Mouse (Mus musculus) embryonic facial prominence, embryonic 12.5 days (tissue): ENCODE measurements around the gene Wee1. TPM values are rescaled to one million over a fixed set of nuclear protein-coding genes. Genes with fewer than 3 reads are reported as not detected.
"Not testable (repeated sequence)": the region's sequence is repeated elsewhere in the genome, so short reads cannot be mapped to it uniquely, and the experiment has no call there.

Experiments used
- ATAC-seq: fragments of 200-750 bp; cut with Nextera tagmentation; 2 replicates; pipeline ENCODE4 v1.8.0; 2017; ENCODE audit not compliant: insufficient number of reproducible peaks, insufficient read depth, low FRiP score, low TSS enrichment
- H3K27ac ChIP-seq: fragments of 300-500 bp; sonication (generic); 2 replicates; pipeline ENCODE4 v1.5.1; 2016; ENCODE audit warnings: mild to moderate bottlenecking
- H3K27me3 ChIP-seq: fragments of 300-500 bp; sonication (generic); 2 replicates; pipeline ENCODE4 v1.6.1; 2016; ENCODE audit warnings: mild to moderate bottlenecking, moderate library complexity
- H3K36me3 ChIP-seq: fragments of 300-500 bp; sonication (generic); 2 replicates; pipeline ENCODE4 v1.6.1; 2016; ENCODE audit warnings: mild to moderate bottlenecking
- H3K4me1 ChIP-seq: fragments of 300-500 bp; sonication (generic); 2 replicates; pipeline ENCODE4 v1.6.1; 2016
- H3K4me2 ChIP-seq: fragments of 300-500 bp; sonication (generic); replicated peaks from 2 replicates; pipeline ENCODE4 v1.6.1; 2016; ENCODE audit warnings: mild to moderate bottlenecking, moderate library complexity
- H3K4me3 ChIP-seq: fragments of 300-500 bp; sonication (generic); 2 replicates; pipeline ENCODE4 v1.5.1; 2016; ENCODE audit warnings: mild to moderate bottlenecking
- H3K9ac ChIP-seq: fragments of 300-500 bp; sonication (generic); 2 replicates; pipeline ENCODE4 v1.6.1; 2016; ENCODE audit warnings: mild to moderate bottlenecking, moderate library complexity
- H3K9me3 ChIP-seq: fragments of 300-500 bp; sonication (generic); 2 replicates; pipeline ENCODE4 v1.6.1; 2016; ENCODE audit warnings: mild to moderate bottlenecking, moderate library complexity
- WGBS: fragments of 180-500 bp; shearing (Covaris S2); methylation state at CpG from one replicate; pipeline ENCODE4 v1.1.7; 2016; 5-methylcytosine and 5-hydroxymethylcytosine counted together
- polyA plus RNA-seq: library from polyadenylated mRNA; unstranded; fragments of >200 nt; fragmentation: Nextera tagmentation; extraction: Ambion mirVana; gene quantifications from 2 replicates; pipeline ENCODE4 v1.2.1, GENCODE M21; 2016

The Wee1 gene
- polyA plus RNA-seq, 1 experiment from 2014 or later = 42.4 TPM

- 54% methylated on average over 3 of the region's 3 CpGs for WGBS
- no peak overlapping the region for H3K4me2 ChIP-seq
- H3K27me3 ChIP-seq = no peaks in the 10 kb centered on the region
- no peaks in the 10 kb centered on the region for H3K9me3 ChIP-seq
- no peaks in the 10 kb centered on the region for H3K36me3 ChIP-seq
- H3K27ac ChIP-seq = no peak overlapping the region
- H3K4me3 ChIP-seq = no peak overlapping the region
- H3K4me1 ChIP-seq = peaks cover 15% of the 10 kb centered on the region
- no peak overlapping the region for H3K9ac ChIP-seq
- no peak for ATAC-seq
Observed at GRCm38 (mm10) chr7:110106633-110107032, 15.2 kb upstream of the Wee1 start.

- not testable (repeated sequence) for H3K4me2 ChIP-seq, H3K36me3 ChIP-seq, ATAC-seq, H3K4me3 ChIP-seq, H3K9ac ChIP-seq, H3K9me3 ChIP-seq, H3K27ac ChIP-seq, H3K27me3 ChIP-seq
- WGBS = 90% methylated on average over 3 of the region's 3 CpGs
- peaks cover 15% of the 10 kb centered on the region for H3K4me1 ChIP-seq
Observed at GRCm38 (mm10) chr7:110108524-110108923, 13.3 kb upstream of the Wee1 start.

- Histone ChIP-seq H3K9ac (0 out of 2 replicates have a peak overlapping the region, but pooled peaks have one; percentile 5), H3K9me3 (no peaks in the 10 kb centered on the region), H3K27ac (peak overlapping the region; percentile 30; the same call in 1 of the 2 replicates), H3K4me1 (peaks cover 15% of the 10 kb centered on the region), H3K27me3 (no peaks in the 10 kb centered on the region), H3K4me3 (no peak overlapping the region), H3K4me2 (peak overlapping the region; percentile 36), H3K36me3 (no peaks in the 10 kb centered on the region)
- 9% methylated on average over 11 of the region's 11 CpGs for WGBS
- no peak for ATAC-seq
Observed at GRCm38 (mm10) chr7:110108967-110109610, 12.8 kb upstream of the Wee1 start.

- no peak for ATAC-seq
- Histone ChIP-seq H3K4me2 (no peak overlapping the region), H3K4me1 (peaks cover 19% of the 10 kb centered on the region), H3K9ac (no peak overlapping the region), H3K4me3 (no peak overlapping the region), H3K9me3 (no peaks in the 10 kb centered on the region), H3K36me3 (no peaks in the 10 kb centered on the region), H3K27me3 (no peaks in the 10 kb centered on the region), H3K27ac (no peak overlapping the region)
- 51% methylated on average over 4 of the region's 4 CpGs for WGBS
Observed at GRCm38 (mm10) chr7:110110061-110110656, 11.7 kb upstream of the Wee1 start.

GRCm38 (mm10) chr7:110114699-110115098 is 7.1 kb upstream of the Wee1 start:
- Histone ChIP-seq H3K9ac (no peak overlapping the region), H3K36me3 (no peaks in the 10 kb centered on the region), H3K27ac (no peak overlapping the region), H3K4me3 (no peak overlapping the region), H3K4me1 (peaks cover 12% of the 10 kb centered on the region), H3K9me3 (no peaks in the 10 kb centered on the region), H3K4me2 (no peak overlapping the region), H3K27me3 (no peaks in the 10 kb centered on the region)
- WGBS = 25% methylated on average over 5 of the region's 5 CpGs
- ATAC-seq = no peak

DNA sequence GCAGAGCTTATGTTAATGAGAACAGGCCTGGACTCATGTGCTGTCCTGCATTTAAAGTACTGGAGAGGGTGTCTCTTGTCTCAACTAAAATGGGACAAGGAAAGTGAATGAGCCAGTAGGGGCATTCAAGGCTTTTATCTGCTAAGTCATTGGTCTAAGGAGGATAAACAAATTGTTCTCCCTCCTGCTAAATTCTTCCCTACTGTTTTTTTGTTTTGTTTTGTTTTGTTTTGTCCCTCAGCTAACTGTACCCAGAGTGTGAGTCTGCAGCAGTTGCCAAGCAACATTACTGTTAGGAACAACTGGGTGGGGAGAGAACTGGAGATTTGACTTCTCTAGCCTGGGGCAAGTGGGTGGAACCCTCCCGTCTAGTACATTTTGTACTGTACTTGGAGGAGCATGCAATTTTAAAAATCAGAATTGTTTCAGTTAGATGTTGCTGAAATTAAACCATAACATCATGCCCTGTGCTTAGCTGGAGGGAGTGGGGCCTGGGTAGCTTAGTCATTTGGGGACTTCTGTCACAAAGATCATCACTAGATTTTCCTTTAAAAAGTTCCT is 5.0 kb upstream of the Wee1 start:
- no peak overlapping the region for H3K9ac ChIP-seq
- no peaks in the 10 kb centered on the region for H3K9me3 ChIP-seq
- H3K27me3 ChIP-seq = no peaks in the 10 kb centered on the region
- no peak overlapping the region for H3K4me3 ChIP-seq
- H3K36me3 ChIP-seq = no peaks in the 10 kb centered on the region
- peaks cover 7% of the 10 kb centered on the region; the same call in 1 of the 2 replicates for H3K4me1 ChIP-seq
- H3K4me2 ChIP-seq = no peak overlapping the region
- H3K27ac ChIP-seq = 0 out of 2 replicates have a peak overlapping the region, but pooled peaks have one; percentile 11
- no peak for ATAC-seq
- 24% methylated on average over 1 of the region's 1 CpGs for WGBS

- 88% methylated on average over 2 of the region's 2 CpGs for WGBS
- H3K4me1 ChIP-seq = peaks cover 7% of the 10 kb centered on the region; the same call in 1 of the 2 replicates
- H3K9ac ChIP-seq = no peak overlapping the region
- H3K4me3 ChIP-seq = no peak overlapping the region
- H3K27me3 ChIP-seq = no peaks in the 10 kb centered on the region
- no peaks in the 10 kb centered on the region for H3K9me3 ChIP-seq
- H3K27ac ChIP-seq = no peak overlapping the region
- no peaks in the 10 kb centered on the region for H3K36me3 ChIP-seq
- ATAC-seq = no peak
- H3K4me2 ChIP-seq = no peak overlapping the region
Observed at GRCm38 (mm10) chr7:110118448-110118847, 3.4 kb upstream of the Wee1 start.

GRCm38 (mm10) chr7:110120157-110120784 is 1.6 kb upstream of the Wee1 start:
- no peak overlapping the region for H3K9ac ChIP-seq
- H3K4me3 ChIP-seq = no peak overlapping the region
- H3K4me2 ChIP-seq = no peak overlapping the region
- no peaks in the 10 kb centered on the region for H3K36me3 ChIP-seq
- no peaks in the 10 kb centered on the region for H3K27me3 ChIP-seq
- H3K27ac ChIP-seq = no peak overlapping the region
- no peak for ATAC-seq
- WGBS = 82% methylated on average over 2 of the region's 2 CpGs
- no peaks in the 10 kb centered on the region for H3K9me3 ChIP-seq
- H3K4me1 ChIP-seq = peaks cover 12% of the 10 kb centered on the region; the same call in 1 of the 2 replicates

DNA sequence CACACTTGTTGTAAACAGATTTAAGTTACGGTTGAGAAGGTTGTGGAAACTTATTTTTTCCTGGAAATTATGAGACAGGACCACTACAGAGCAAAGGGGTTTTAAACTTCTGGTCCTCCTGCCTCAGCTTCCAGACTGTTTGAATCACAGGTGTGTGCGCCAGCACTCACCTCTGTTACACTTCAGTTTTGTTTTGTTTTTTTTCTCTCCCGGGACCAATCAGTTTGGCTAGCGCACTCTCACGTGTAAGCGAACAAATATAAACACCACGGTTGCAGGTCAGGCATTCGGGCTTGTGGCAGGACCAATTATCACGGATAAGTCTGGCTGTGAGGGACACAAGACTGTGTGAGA is 707 bp upstream of the Wee1 start:
- no peaks in the 10 kb centered on the region for H3K27me3 ChIP-seq
- H3K4me2 ChIP-seq = peak overlapping the region; percentile 59
- no peaks in the 10 kb centered on the region for H3K9me3 ChIP-seq
- H3K4me3 ChIP-seq = peak overlapping the region; percentile 98
- ATAC-seq = no peak
- H3K36me3 ChIP-seq = no peaks in the 10 kb centered on the region
- peak overlapping the region; percentile 95 for H3K9ac ChIP-seq
- 2% methylated on average over 9 of the region's 9 CpGs for WGBS
- H3K4me1 ChIP-seq = peaks cover 12% of the 10 kb centered on the region; the same call in 1 of the 2 replicates
- peak overlapping the region; percentile 80 for H3K27ac ChIP-seq

DNA sequence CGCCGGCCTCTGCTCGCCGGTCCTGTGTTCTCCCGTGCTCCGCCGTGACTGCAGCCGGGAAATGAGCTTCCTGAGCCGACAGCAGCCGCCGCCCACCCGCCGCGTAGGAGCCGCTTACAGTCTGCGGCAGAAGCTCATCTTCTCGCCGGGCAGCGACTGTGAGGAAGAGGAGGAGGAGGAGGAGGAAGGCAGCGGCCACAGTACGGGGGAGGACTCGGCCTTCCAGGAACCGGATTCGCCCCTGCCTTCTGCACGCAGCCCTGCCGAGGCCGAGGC is 381 bp downstream of the Wee1 start:
- peak overlapping the region; percentile 59 for H3K4me2 ChIP-seq
- 0% methylated on average over 26 of the region's 27 CpGs for WGBS
- no peak for ATAC-seq
- peaks cover 6% of the 10 kb centered on the region for H3K36me3 ChIP-seq
- H3K9me3 ChIP-seq = no peaks in the 10 kb centered on the region
- peak overlapping the region; percentile 96 for H3K27ac ChIP-seq
- H3K4me3 ChIP-seq = peak overlapping the region; percentile 98
- H3K27me3 ChIP-seq = no peaks in the 10 kb centered on the region
- H3K4me1 ChIP-seq = peaks cover 10% of the 10 kb centered on the region; the same call in 1 of the 2 replicates
- H3K9ac ChIP-seq = peak overlapping the region; percentile 95

- WGBS = under 1% methylated on average over 70 of the region's 74 CpGs
- Histone ChIP-seq H3K4me1 (peaks cover 10% of the 10 kb centered on the region; the same call in 1 of the 2 replicates), H3K9me3 (no peaks in the 10 kb centered on the region), H3K27me3 (no peaks in the 10 kb centered on the region), H3K9ac (peak overlapping the region; percentile 95), H3K36me3 (peaks cover 12% of the 10 kb centered on the region), H3K4me3 (peak overlapping the region; percentile 98), H3K27ac (peak overlapping the region; percentile 96), H3K4me2 (peak overlapping the region; percentile 59)
- ATAC-seq = no peak
Observed at GRCm38 (mm10) chr7:110122565-110123422, 948 bp downstream of the Wee1 start.
